Mouse (Mus musculus) testis, adult 10 weeks (tissue): ENCODE measurements around the gene Csnk1e. TPM values are rescaled to one million over a fixed set of nuclear protein-coding genes. Genes with fewer than 3 reads are reported as not detected.

ENCODE experiments used
- polyA plus RNA-seq: library from polyadenylated mRNA; stranded (reverse); fragments of 350-450 nt; fragmentation: Illumina TruSeq; extraction: RNeasy Lipid Tissue Mini Kit (QIAGEN cat#74804); gene quantifications from one replicate; pipeline ENCODE4 v1.2.3, GENCODE M21; 2014; ENCODE audit warnings: low read depth, low replicate concordance

Csnk1e gene
- 1.2 TPM for polyA plus RNA-seq

GRCm38 (mm10) chr15:79455106-79455810 is at the start of gene Csnk1e:
TSS of gene Csnk1e (minus strand) at chr15:79455566.

GRCm38 (mm10) chr15:79504707-79505452 is 49.5 kb upstream of the Csnk1e start, which contains the start of gene Kcnj4:
TSS of gene Kcnj4 (minus strand) at chr15:79505241.

GRCm38 (mm10) chr15:79402836-79403762 is 52.3 kb downstream of the Csnk1e start, which contains the start of gene Tmem184b:
TSS of gene Tmem184b (minus strand) at chr15:79403569.

Other genes starting within 250 kb of the Csnk1e start
- 24.5 TPM for gene Pick1, start 226.4 kb downstream of the Csnk1e start, polyA plus RNA-seq
- gene Gm49486, start 226.2 kb downstream of the Csnk1e start, polyA plus RNA-seq, result 1.6 TPM
- not detected for gene Slc16a8, start 200.8 kb downstream of the Csnk1e start, polyA plus RNA-seq
- not detected for gene Baiap2l2, start 170.0 kb downstream of the Csnk1e start, polyA plus RNA-seq
- 3.3 TPM for gene Pla2g6, start 127.2 kb downstream of the Csnk1e start, polyA plus RNA-seq
- gene Maff, start 108.9 kb downstream of the Csnk1e start, polyA plus RNA-seq, result 0.67 TPM
- 0.64 TPM for gene Tmem184b, start 52.0 kb downstream of the Csnk1e start, polyA plus RNA-seq
- gene Kcnj4, start 49.7 kb upstream of the Csnk1e start, polyA plus RNA-seq, result not detected
- 1.4 TPM for gene Kdelr3, start 60.8 kb upstream of the Csnk1e start, polyA plus RNA-seq
- 234 TPM for gene Ddx17, start 91.2 kb upstream of the Csnk1e start, polyA plus RNA-seq
- 34.5 TPM for gene Dmc1, start 149.5 kb upstream of the Csnk1e start, polyA plus RNA-seq
- gene Fam227a, start 203.4 kb upstream of the Csnk1e start, polyA plus RNA-seq, result 42.9 TPM
- 10.6 TPM for gene Cby1, start 203.6 kb upstream of the Csnk1e start, polyA plus RNA-seq
- 709 TPM for gene Tomm22, start 215.3 kb upstream of the Csnk1e start, polyA plus RNA-seq
- 20.2 TPM for gene Josd1, start 232.4 kb upstream of the Csnk1e start, polyA plus RNA-seq
- gene Gtpbp1, start 235.3 kb upstream of the Csnk1e start, polyA plus RNA-seq, result 2.8 TPM